Mouse (Mus musculus) forebrain, embryonic 12.5 days (tissue): ENCODE measurements at regions not wholly inside any gene's neighbourhood (a gene's known extent, or its start where the extent isn't known, plus 50 kb on each side); places are given as distances from the start of the nearest gene placed in this dataset.

Source experiments
- ATAC-seq: fragments of 200-750 bp; cut with Nextera tagmentation; 2 replicates; pipeline ENCODE4 v1.8.0; 2017; ENCODE audit warnings: moderate TSS enrichment; ENCODE audit not compliant: low FRiP score
- H3K27ac ChIP-seq: fragments of 300-500 bp; sonication (generic); 2 replicates; pipeline ENCODE4 v1.5.1; 2016; ENCODE audit warnings: mild to moderate bottlenecking
- H3K27me3 ChIP-seq: fragments of 300-500 bp; sonication (generic); 2 replicates; pipeline ENCODE4 v1.6.1; 2016; ENCODE audit warnings: mild to moderate bottlenecking
- H3K36me3 ChIP-seq: fragments of 300-500 bp; sonication (generic); replicated peaks from 2 replicates; pipeline ENCODE4 v1.6.1; 2016; ENCODE audit warnings: mild to moderate bottlenecking
- H3K4me1 ChIP-seq: fragments of 300-500 bp; sonication (generic); 2 replicates; pipeline ENCODE4 v1.6.1; 2016
- H3K4me2 ChIP-seq: fragments of 300-500 bp; sonication (generic); 2 replicates; pipeline ENCODE4 v1.6.1; 2016; ENCODE audit warnings: mild to moderate bottlenecking, moderate library complexity
- H3K4me3 ChIP-seq: fragments of 300-500 bp; sonication (generic); replicated peaks from 2 replicates; pipeline ENCODE4 v1.5.1; 2016; ENCODE audit warnings: mild to moderate bottlenecking
- H3K9ac ChIP-seq: fragments of 300-500 bp; sonication (generic); 2 replicates; pipeline ENCODE4 v1.6.1; 2016; ENCODE audit warnings: mild to moderate bottlenecking
- H3K9me3 ChIP-seq: fragments of 300-500 bp; sonication (generic); 2 replicates; pipeline ENCODE4 v1.6.1; 2016
- WGBS: fragments of 180-500 bp; shearing (Covaris S2); methylation state at CpG from one replicate; pipeline ENCODE4 v1.1.7; 2016; 5-methylcytosine and 5-hydroxymethylcytosine counted together

GRCm38 (mm10) chr14:46635322-46635721 is 125.0 kb upstream of the Cdkn3 start:
- Histone ChIP-seq H3K36me3 (no peaks in the 10 kb centered on the region), H3K4me2 (no peak overlapping the region), H3K9ac (no peak overlapping the region), H3K27me3 (peaks cover 89% of the 10 kb centered on the region), H3K27ac (no peak overlapping the region), H3K4me3 (no peak overlapping the region), H3K9me3 (no peaks in the 10 kb centered on the region), H3K4me1 (0 out of 2 replicates have a peak, but pooled peaks cover 4% of the 10 kb centered on the region)
- 80% methylated on average over 3 of the region's 3 CpGs for WGBS
- no peak for ATAC-seq

GRCm38 (mm10) chr14:46634656-46635244 is 125.6 kb upstream of the Cdkn3 start:
- H3K27me3 ChIP-seq = peaks cover 83% of the 10 kb centered on the region
- H3K9me3 ChIP-seq = no peaks in the 10 kb centered on the region
- H3K4me1 ChIP-seq = 0 out of 2 replicates have a peak, but pooled peaks cover 4% of the 10 kb centered on the region
- H3K4me3 ChIP-seq = no peak overlapping the region
- H3K27ac ChIP-seq = no peak overlapping the region
- no peak overlapping the region for H3K4me2 ChIP-seq
- no peak overlapping the region for H3K9ac ChIP-seq
- ATAC-seq = no peak
- no peaks in the 10 kb centered on the region for H3K36me3 ChIP-seq
- WGBS = 71% methylated on average over 12 of the region's 12 CpGs

GRCm38 (mm10) chr14:46634251-46634650 is 126.1 kb upstream of the Cdkn3 start:
- WGBS = 91% methylated on average over 10 of the region's 10 CpGs
- Histone ChIP-seq H3K27ac (no peak overlapping the region), H3K9ac (no peak overlapping the region), H3K4me2 (no peak overlapping the region), H3K4me3 (no peak overlapping the region), H3K4me1 (no peaks in the 10 kb centered on the region), H3K36me3 (no peaks in the 10 kb centered on the region), H3K9me3 (no peaks in the 10 kb centered on the region), H3K27me3 (peaks cover 81% of the 10 kb centered on the region)
- ATAC-seq = no peak

- no peaks in the 10 kb centered on the region for H3K9me3 ChIP-seq
- no peak overlapping the region for H3K27ac ChIP-seq
- H3K4me1 ChIP-seq = no peaks in the 10 kb centered on the region
- H3K27me3 ChIP-seq = peaks cover 50% of the 10 kb centered on the region
- H3K4me2 ChIP-seq = no peak overlapping the region
- H3K36me3 ChIP-seq = no peaks in the 10 kb centered on the region
- 95% methylated on average over 5 of the region's 5 CpGs for WGBS
- no peak overlapping the region for H3K4me3 ChIP-seq
- no peak overlapping the region for H3K9ac ChIP-seq
- no peak for ATAC-seq
Observed at GRCm38 (mm10) chr14:46627690-46628089, 132.7 kb upstream of the Cdkn3 start.

- H3K9ac ChIP-seq = no peak overlapping the region
- no peak overlapping the region for H3K4me2 ChIP-seq
- no peaks in the 10 kb centered on the region for H3K9me3 ChIP-seq
- H3K27ac ChIP-seq = no peak overlapping the region
- ATAC-seq = no peak
- no peaks in the 10 kb centered on the region for H3K36me3 ChIP-seq
- no peak overlapping the region for H3K4me3 ChIP-seq
- no peaks in the 10 kb centered on the region for H3K4me1 ChIP-seq
- H3K27me3 ChIP-seq = peaks cover 36% of the 10 kb centered on the region
- 86% methylated on average over 7 of the region's 7 CpGs for WGBS
Observed at GRCm38 (mm10) chr14:46625760-46626159, 134.6 kb upstream of the Cdkn3 start.

- Histone ChIP-seq H3K4me2 (no peak overlapping the region), H3K27ac (no peak overlapping the region), H3K4me3 (no peak overlapping the region), H3K27me3 (peaks cover 29% of the 10 kb centered on the region), H3K36me3 (no peaks in the 10 kb centered on the region), H3K9ac (no peak overlapping the region), H3K4me1 (no peaks in the 10 kb centered on the region), H3K9me3 (no peaks in the 10 kb centered on the region)
- 85% methylated on average over 2 of the region's 2 CpGs for WGBS
- no peak for ATAC-seq
Observed at GRCm38 (mm10) chr14:46623645-46624044, 136.7 kb upstream of the Cdkn3 start.

- Histone ChIP-seq H3K9me3 (no peaks in the 10 kb centered on the region), H3K36me3 (no peaks in the 10 kb centered on the region), H3K27ac (no peak overlapping the region), H3K4me3 (no peak overlapping the region), H3K27me3 (peaks cover 17% of the 10 kb centered on the region; the same call in 1 of the 2 replicates), H3K9ac (no peak overlapping the region), H3K4me1 (no peaks in the 10 kb centered on the region), H3K4me2 (no peak overlapping the region)
- ATAC-seq = no peak
- WGBS = 83% methylated on average over 9 of the region's 9 CpGs
Observed at GRCm38 (mm10) chr14:46616030-46616429, 144.3 kb upstream of the Cdkn3 start.

- no peaks in the 10 kb centered on the region for H3K9me3 ChIP-seq
- no peak for ATAC-seq
- H3K4me3 ChIP-seq = no peak overlapping the region
- no peak overlapping the region for H3K9ac ChIP-seq
- H3K36me3 ChIP-seq = no peaks in the 10 kb centered on the region
- no peak overlapping the region for H3K4me2 ChIP-seq
- no peak overlapping the region for H3K27ac ChIP-seq
- peaks cover 17% of the 10 kb centered on the region; the same call in 1 of the 2 replicates for H3K27me3 ChIP-seq
- WGBS = 82% methylated on average over 4 of the region's 4 CpGs
- H3K4me1 ChIP-seq = no peaks in the 10 kb centered on the region
Observed at GRCm38 (mm10) chr14:46614936-46615335, 145.4 kb upstream of the Cdkn3 start.

GRCm38 (mm10) chr14:46613748-46614147 is 146.6 kb upstream of the Cdkn3 start:
- Histone ChIP-seq H3K9ac (no peak overlapping the region), H3K4me1 (no peaks in the 10 kb centered on the region), H3K4me2 (no peak overlapping the region), H3K36me3 (no peaks in the 10 kb centered on the region), H3K4me3 (no peak overlapping the region), H3K27me3 (peaks cover 17% of the 10 kb centered on the region; the same call in 1 of the 2 replicates), H3K27ac (no peak overlapping the region), H3K9me3 (no peaks in the 10 kb centered on the region)
- no peak for ATAC-seq
- 67% methylated on average over 4 of the region's 4 CpGs for WGBS

GRCm38 (mm10) chr14:46613211-46613610 is 147.1 kb upstream of the Cdkn3 start:
- ATAC-seq = no peak
- Histone ChIP-seq H3K27ac (no peak overlapping the region), H3K4me2 (no peak overlapping the region), H3K4me1 (no peaks in the 10 kb centered on the region), H3K9me3 (no peaks in the 10 kb centered on the region), H3K36me3 (no peaks in the 10 kb centered on the region), H3K4me3 (no peak overlapping the region), H3K27me3 (peaks cover 17% of the 10 kb centered on the region; the same call in 1 of the 2 replicates), H3K9ac (no peak overlapping the region)
- WGBS = 89% methylated on average over 8 of the region's 8 CpGs

GRCm38 (mm10) chr14:46612584-46612983 is 147.8 kb upstream of the Cdkn3 start:
- H3K4me3 ChIP-seq = no peak overlapping the region
- no peaks in the 10 kb centered on the region for H3K4me1 ChIP-seq
- ATAC-seq = no peak
- WGBS = 77% methylated on average over 9 of the region's 9 CpGs
- H3K27me3 ChIP-seq = peaks cover 20% of the 10 kb centered on the region; the same call in 1 of the 2 replicates
- no peaks in the 10 kb centered on the region for H3K36me3 ChIP-seq
- H3K9ac ChIP-seq = no peak overlapping the region
- H3K9me3 ChIP-seq = no peaks in the 10 kb centered on the region
- no peak overlapping the region for H3K27ac ChIP-seq
- no peak overlapping the region for H3K4me2 ChIP-seq

- Histone ChIP-seq H3K4me2 (no peak overlapping the region), H3K27ac (no peak overlapping the region), H3K4me3 (no peak overlapping the region), H3K9ac (no peak overlapping the region), H3K4me1 (no peaks in the 10 kb centered on the region), H3K9me3 (no peaks in the 10 kb centered on the region), H3K27me3 (peaks cover 21% of the 10 kb centered on the region; the same call in 1 of the 2 replicates), H3K36me3 (no peaks in the 10 kb centered on the region)
- 86% methylated on average over 5 of the region's 5 CpGs for WGBS
- ATAC-seq = no peak
Observed at GRCm38 (mm10) chr14:46610926-46611325, 149.4 kb upstream of the Cdkn3 start.

- Histone ChIP-seq H3K4me2 (no peak overlapping the region), H3K36me3 (no peaks in the 10 kb centered on the region), H3K27me3 (peaks cover 22% of the 10 kb centered on the region; the same call in 1 of the 2 replicates), H3K9me3 (no peaks in the 10 kb centered on the region), H3K27ac (no peak overlapping the region), H3K9ac (no peak overlapping the region), H3K4me3 (no peak overlapping the region), H3K4me1 (peaks cover 4% of the 10 kb centered on the region)
- WGBS = 78% methylated on average over 9 of the region's 9 CpGs
- ATAC-seq = no peak
Observed at GRCm38 (mm10) chr14:46610226-46610855, 150.0 kb upstream of the Cdkn3 start.
